8 mouse cellular contexts compared by ENCODE assay signal in genomic region chr5:68128421-68128820, GRCm38 (mm10).
DNase-seq lines count a peak whose midpoint lies in the region; ATAC-seq and TF ChIP-seq lines count a peak whose summit lies in the region.

No protein-coding gene starts in this region.

- DNase-seq in hindbrain, embryonic 14.5 days (ENCODE audit: low spot score): peak; percentile 75
- DNase-seq in cerebellum, adult 11-12 months: peak; percentile 42
- DNase-seq in forelimb bud, embryonic 11.5 days (ENCODE audit: low read depth, low spot score): peak; percentile 56
- peak; percentile 42 for DNase-seq in limb, embryonic 14.5 days (ENCODE audit: low spot score)
- no peak for DNase-seq in spleen, postnatal 14 days (ENCODE audit: low spot score in 2 of 2)

- no peak overlapping the region for H3K4me3 ChIP-seq in hindbrain, embryonic 14.5 days (replicated peaks; ENCODE audit: low read length)
- no peak overlapping the region for H3K4me3 ChIP-seq in hindbrain, embryonic 16.5 days (ENCODE audit: low read length)
- H3K4me3 ChIP-seq in E14TG2a.4 (replicated peaks; ENCODE audit: low read length): no peak overlapping the region
- no peak overlapping the region for H3K4me3 ChIP-seq in limb, embryonic 14.5 days (replicated peaks; ENCODE audit: low read length)

- H3K36me3 ChIP-seq in hindbrain, embryonic 14.5 days (replicated peaks; ENCODE audit: control insufficient read depth, insufficient read depth): no peaks in the 10 kb centered on the region
- no peaks in the 10 kb centered on the region for H3K36me3 ChIP-seq in hindbrain, embryonic 16.5 days (ENCODE audit: control insufficient read depth, insufficient read depth, low read length)
- no peaks in the 10 kb centered on the region for H3K36me3 ChIP-seq in E14TG2a.4 (ENCODE audit: insufficient read depth, low read length)
- no peaks in the 10 kb centered on the region for H3K36me3 ChIP-seq in limb, embryonic 14.5 days (ENCODE audit: control insufficient read depth, insufficient read depth, low read length)

- peak; percentile 80 for TF ChIP-seq CTCF in E14TG2a.4 (conservative IDR thresholded peaks at IDR 0.05; ENCODE audit: low read length)

- WGBS in hindbrain, embryonic 14.5 days: 13% methylated on average over 4 of the region's 4 CpGs
- WGBS in hindbrain, embryonic 16.5 days: 11% methylated on average over 4 of the region's 4 CpGs
- 10% methylated on average over 4 of the region's 4 CpGs for WGBS in limb, embryonic 14.5 days

- H3K9me3 ChIP-seq in hindbrain, embryonic 14.5 days (ENCODE audit: control insufficient read depth, low read length): no peaks in the 10 kb centered on the region
- H3K9me3 ChIP-seq in hindbrain, embryonic 16.5 days (ENCODE audit: control insufficient read depth, low read length): no peaks in the 10 kb centered on the region
- H3K9me3 ChIP-seq in E14TG2a.4 (ENCODE audit: low read length): no peaks in the 10 kb centered on the region
- no peaks in the 10 kb centered on the region for H3K9me3 ChIP-seq in limb, embryonic 14.5 days (ENCODE audit: control insufficient read depth, low read length)

- H3K27me3 ChIP-seq in hindbrain, embryonic 14.5 days (ENCODE audit: control insufficient read depth, insufficient read depth, low read length): no peaks in the 10 kb centered on the region
- no peaks in the 10 kb centered on the region for H3K27me3 ChIP-seq in hindbrain, embryonic 16.5 days (replicated peaks; ENCODE audit: control insufficient read depth, insufficient read depth, low read length)
- H3K27me3 ChIP-seq in E14TG2a.4 (ENCODE audit: insufficient read depth, low read length): no peaks in the 10 kb centered on the region
- no peaks in the 10 kb centered on the region for H3K27me3 ChIP-seq in limb, embryonic 14.5 days (ENCODE audit: control insufficient read depth, insufficient read depth, low read length)

- H3K4me2 ChIP-seq in hindbrain, embryonic 14.5 days (replicated peaks): no peak overlapping the region
- no peak overlapping the region for H3K4me2 ChIP-seq in hindbrain, embryonic 16.5 days (ENCODE audit: low read length)
- H3K4me2 ChIP-seq in limb, embryonic 14.5 days (replicated peaks; ENCODE audit: low read depth, low read length, severe bottlenecking): no peak overlapping the region

- ATAC-seq in hindbrain, embryonic 14.5 days (ENCODE audit: low FRiP score): no peak
- ATAC-seq in hindbrain, embryonic 16.5 days: no peak
- ATAC-seq in limb, embryonic 14.5 days (ENCODE audit: low FRiP score, low read depth): no peak
- ATAC-seq in CD4-positive, CD25-positive, alpha-beta regulatory T cell, adult 4 months: no peak

- H3K27ac ChIP-seq in hindbrain, embryonic 14.5 days: no peak overlapping the region
- no peak overlapping the region for H3K27ac ChIP-seq in hindbrain, embryonic 16.5 days (ENCODE audit: low read depth, low read length)
- H3K27ac ChIP-seq in limb, embryonic 14.5 days (replicated peaks; ENCODE audit: low read depth, low read length): no peak overlapping the region

- H3K4me1 ChIP-seq in hindbrain, embryonic 14.5 days (replicated peaks; ENCODE audit: control insufficient read depth, insufficient read depth, low read length): no peaks in the 10 kb centered on the region
- H3K4me1 ChIP-seq in hindbrain, embryonic 16.5 days (ENCODE audit: control insufficient read depth, insufficient read depth, low read depth, low read length): no peaks in the 10 kb centered on the region
- H3K4me1 ChIP-seq in E14TG2a.4 (replicated peaks; ENCODE audit: low read depth, low read length): no peaks in the 10 kb centered on the region
- H3K4me1 ChIP-seq in limb, embryonic 14.5 days (ENCODE audit: control insufficient read depth, insufficient read depth, low read length): no peaks in the 10 kb centered on the region

- H3K9ac ChIP-seq in hindbrain, embryonic 14.5 days: no peak overlapping the region
- H3K9ac ChIP-seq in hindbrain, embryonic 16.5 days (ENCODE audit: low read depth, low read length): no peak overlapping the region
- no peak overlapping the region for H3K9ac ChIP-seq in limb, embryonic 14.5 days (ENCODE audit: low read depth, low read length, severe bottlenecking)

- TF ChIP-seq POLR2A in limb, embryonic 14.5 days (IDR thresholded peaks at IDR 0.05; ENCODE audit: borderline replicate concordance, extremely low read depth, insufficient read depth, insufficient read length): no peak

Comparison
In these comparisons a context has a peak if more than half of its experiments do, and no peak if none do; other contexts are left out.
1. DNase-seq: peak in hindbrain, embryonic 14.5 days (single experiment), cerebellum, adult 11-12 months (single experiment), forelimb bud, embryonic 11.5 days (single experiment) and limb, embryonic 14.5 days (single experiment); none in spleen, postnatal 14 days (0 of 2).